Mouse (Mus musculus): ENCODE measurements around the gene Spg7.

GRCm38 (mm10) chr8:123105553-123106326 is 43.0 kb downstream of the Spg7 start:
- TF ChIP-seq POLR2A (IDR thresholded peaks at IDR 0.05; ENCODE audit: low read depth, low read length) (no peak), CTCF (IDR thresholded peaks at IDR 0.05; ENCODE audit: extremely low read depth, insufficient read depth, insufficient read length, insufficient replicate concordance) (no peak)
